11 mouse cellular contexts compared by ENCODE assay signal in the genomic region with DNA sequence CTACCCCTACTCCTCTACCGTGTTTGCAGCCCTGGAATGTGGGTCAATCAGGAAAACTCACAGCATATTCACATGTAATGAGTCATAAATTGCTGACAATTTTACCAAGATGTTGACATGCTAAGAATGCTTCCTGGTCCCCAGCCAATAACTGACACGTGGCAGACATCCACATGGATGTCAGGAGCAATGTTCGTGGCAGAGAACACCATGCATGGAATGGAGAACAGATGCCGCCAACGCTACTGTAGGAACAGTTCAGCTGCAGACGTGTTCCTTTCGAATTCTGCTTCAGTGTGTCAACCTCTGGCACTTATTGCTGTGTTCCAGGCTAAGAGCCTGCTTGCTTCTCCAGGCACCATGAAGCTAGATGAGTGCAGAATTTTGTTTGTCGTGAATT.
DNase-seq lines count a peak whose midpoint lies in the region; ATAC-seq lines count a peak whose summit lies in the region.
"Had no signal": no experiment of that assay in that cellular context is flagged by ENCODE, and none has a peak within 500 bp of the region (broad histone marks: within the 10 kb centered on the region; RNA-seq: fewer than 3 reads in every experiment).

No protein-coding gene starts in this region.

- ATAC-seq in neural tube, embryonic 15.5 days (ENCODE audit: low FRiP score) = no peak

- 90% methylated on average over 8 of the region's 8 CpGs for WGBS in neural tube, embryonic 15.5 days

- H3K9ac ChIP-seq in neural tube, embryonic 15.5 days (replicated peaks) = no peak overlapping the region

- H3K4me1 ChIP-seq in neural tube, embryonic 15.5 days = no peaks in the 10 kb centered on the region

- no peaks in the 10 kb centered on the region for H3K9me3 ChIP-seq in neural tube, embryonic 15.5 days (replicated peaks)

- no peak overlapping the region for H3K4me3 ChIP-seq in neural tube, embryonic 15.5 days (replicated peaks)
- H3K4me3 ChIP-seq: erythroblast, embryonic 14.5 days had no signal

- peak; percentile 7 for DNase-seq in kidney, postnatal 10 days
- DNase-seq in kidney, postnatal 36 days = no peak
- peak; percentile 27 to 49 for DNase-seq in frontal cortex, adult 2 months (ENCODE audit: extremely low spot score in 1 of 2, low spot score in 1 of 2)
- peak; percentile 25 to 38 for DNase-seq in heart, postnatal 36 days
- DNase-seq in lung, postnatal 25 days (ENCODE audit: low spot score) = peak; percentile 6
- DNase-seq in thymus, postnatal 0 days (ENCODE audit: low spot score) = no peak
- no peak for DNase-seq in spleen, postnatal 4 days (ENCODE audit: low spot score in 2 of 2)

- no peak overlapping the region for H3K27ac ChIP-seq in neural tube, embryonic 15.5 days (replicated peaks)
- H3K27ac ChIP-seq: macrophage had no signal

- no peak overlapping the region for H3K4me2 ChIP-seq in neural tube, embryonic 15.5 days

- H3K27me3 ChIP-seq in neural tube, embryonic 15.5 days (replicated peaks) = no peaks in the 10 kb centered on the region

- no peaks in the 10 kb centered on the region for H3K36me3 ChIP-seq in neural tube, embryonic 15.5 days
- H3K36me3 ChIP-seq: G1E had no signal

- intact Hi-C loops in heart, postnatal 36 days (cut with DNase I) = no loop called here

Comparison
In these comparisons a context has a peak if more than half of its experiments do, and no peak if none do; other contexts are left out.
1. DNase-seq: peak in kidney, postnatal 10 days (single experiment), frontal cortex, adult 2 months (2 of 2), heart, postnatal 36 days (2 of 2) and lung, postnatal 25 days (single experiment); none in kidney, postnatal 36 days (0 of 2), thymus, postnatal 0 days (single experiment) and spleen, postnatal 4 days (0 of 2).